Mouse (Mus musculus) liver, embryonic 11.5 days (tissue): ENCODE measurements at regions not wholly inside any gene's neighbourhood (a gene's known extent, or its start where the extent isn't known, plus 50 kb on each side); places are given as distances from the start of the nearest gene placed in this dataset.

Source experiments
- ATAC-seq: fragments of 200-750 bp; cut with Nextera tagmentation; replicated peaks from 2 replicates; pipeline ENCODE4 v1.8.0; 2017; ENCODE audit warnings: moderate number of reproducible peaks, mild to moderate bottlenecking, moderate TSS enrichment, moderate library complexity; ENCODE audit not compliant: low FRiP score
- DNase-seq: peaks from one replicate; pipeline ENCODE4 v3.0.0-alpha.2; 2017; ENCODE audit warnings: low spot score
- H3K27ac ChIP-seq: fragments of 300-500 bp; sonication (generic); 2 replicates; pipeline ENCODE4 v1.5.1; 2014; ENCODE audit warnings: mild to moderate bottlenecking, low read depth, low read length, control low read depth
- H3K27me3 ChIP-seq: fragments of 300-500 bp; sonication (generic); replicated peaks from 2 replicates; pipeline ENCODE4 v1.6.1; 2014; ENCODE audit warnings: low read length, mixed read lengths; ENCODE audit not compliant: control insufficient read depth, insufficient read depth
- H3K36me3 ChIP-seq: fragments of 300-500 bp; sonication (generic); 2 replicates; pipeline ENCODE4 v1.6.1; 2014; ENCODE audit warnings: mild to moderate bottlenecking, low read length, moderate library complexity, mixed read lengths; ENCODE audit not compliant: control insufficient read depth, insufficient read depth
- H3K4me1 ChIP-seq: fragments of 300-500 bp; sonication (generic); replicated peaks from 2 replicates; pipeline ENCODE4 v1.6.1; 2014; ENCODE audit warnings: low read length, mixed read lengths; ENCODE audit not compliant: control insufficient read depth, insufficient read depth
- H3K4me2 ChIP-seq: fragments of 300-500 bp; sonication (generic); 2 replicates; pipeline ENCODE4 v1.6.1; 2014; ENCODE audit warnings: mild to moderate bottlenecking, control low read depth, moderate library complexity
- H3K4me3 ChIP-seq: fragments of 300-500 bp; sonication (generic); 2 replicates; pipeline ENCODE4 v1.5.1; 2014; ENCODE audit warnings: low read depth, low read length, control low read depth
- H3K9ac ChIP-seq: fragments of 300-500 bp; sonication (generic); 2 replicates; pipeline ENCODE4 v1.6.1; 2014; ENCODE audit warnings: low read depth, low read length, control low read depth
- H3K9me3 ChIP-seq: fragments of 300-500 bp; sonication (generic); 2 replicates; pipeline ENCODE4 v1.6.1; 2016; ENCODE audit warnings: low read length, inconsistent platforms, mixed read lengths; ENCODE audit not compliant: control insufficient read depth
- WGBS: fragments of 180-500 bp; shearing (Covaris S2); extraction: QIAGEN DNeasy Blood & Tissue Kit; methylation state at CpG from one replicate; pipeline ENCODE4 v1.1.7; 2014; 5-methylcytosine and 5-hydroxymethylcytosine counted together

DNA sequence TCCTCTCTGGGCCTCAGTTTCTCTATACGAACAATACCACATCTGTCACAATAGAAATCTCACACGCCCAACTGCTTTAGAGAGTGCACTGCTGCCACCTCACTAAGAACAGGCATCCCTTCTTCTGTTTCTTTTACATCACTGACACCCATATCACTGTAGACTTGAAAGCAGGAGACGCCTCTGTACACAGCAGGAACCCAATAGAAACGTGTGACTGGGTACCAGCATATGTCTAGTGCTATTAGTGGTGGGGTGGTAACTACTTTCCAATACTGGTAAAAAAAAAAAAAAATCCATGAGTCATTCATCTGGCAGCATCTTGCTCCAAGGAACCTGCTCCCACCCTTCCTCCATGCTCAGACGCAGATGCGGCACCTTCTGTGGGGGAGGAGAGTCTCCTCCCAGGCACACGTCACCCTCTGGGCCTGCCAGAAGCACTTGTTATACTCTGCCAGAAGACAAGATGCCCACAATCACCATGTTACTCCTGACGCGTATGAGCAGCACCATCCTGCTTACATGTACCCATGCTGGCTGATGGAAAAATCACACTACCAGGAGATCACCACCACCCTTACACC, 151.3 kb upstream of the Plxna4 start:
- Histone ChIP-seq H3K9me3 (no peaks in the 10 kb centered on the region), H3K27me3 (no peaks in the 10 kb centered on the region), H3K4me1 (no peaks in the 10 kb centered on the region), H3K36me3 (no peaks in the 10 kb centered on the region), H3K4me3 (no peak overlapping the region), H3K27ac (no peak overlapping the region), H3K9ac (no peak overlapping the region), H3K4me2 (no peak overlapping the region)
- ATAC-seq (no peak), DNase-seq (no peak)
- 87% methylated on average over 9 of the region's 9 CpGs for WGBS

DNA sequence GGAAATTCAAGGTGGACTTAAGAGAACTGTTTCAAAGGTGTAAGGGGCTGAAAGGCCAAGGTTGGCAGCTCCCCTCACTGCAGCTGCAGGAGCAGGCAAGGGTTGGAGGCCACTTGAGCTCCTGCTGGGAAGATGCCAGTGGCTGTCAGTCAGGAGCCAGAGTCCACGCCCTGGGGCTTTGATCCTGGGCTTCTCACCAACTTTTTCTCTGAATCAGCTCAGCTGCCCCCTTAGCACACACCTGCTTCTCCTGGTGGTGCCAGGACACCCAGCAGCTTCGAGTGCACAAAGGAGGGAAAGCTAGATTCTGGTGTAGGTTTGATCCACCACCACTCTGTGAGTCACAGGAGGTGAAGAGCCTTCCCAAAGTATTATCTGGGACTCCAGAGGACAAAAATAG, 140.7 kb upstream of the Plxna4 start:
- Histone ChIP-seq H3K4me2 (no peak overlapping the region), H3K4me1 (no peaks in the 10 kb centered on the region), H3K36me3 (no peaks in the 10 kb centered on the region), H3K4me3 (no peak overlapping the region), H3K9ac (no peak overlapping the region), H3K27me3 (no peaks in the 10 kb centered on the region), H3K9me3 (no peaks in the 10 kb centered on the region), H3K27ac (no peak overlapping the region)
- WGBS = 13% methylated on average over 2 of the region's 2 CpGs
- ATAC-seq = no peak
- DNase-seq = no peak

DNA sequence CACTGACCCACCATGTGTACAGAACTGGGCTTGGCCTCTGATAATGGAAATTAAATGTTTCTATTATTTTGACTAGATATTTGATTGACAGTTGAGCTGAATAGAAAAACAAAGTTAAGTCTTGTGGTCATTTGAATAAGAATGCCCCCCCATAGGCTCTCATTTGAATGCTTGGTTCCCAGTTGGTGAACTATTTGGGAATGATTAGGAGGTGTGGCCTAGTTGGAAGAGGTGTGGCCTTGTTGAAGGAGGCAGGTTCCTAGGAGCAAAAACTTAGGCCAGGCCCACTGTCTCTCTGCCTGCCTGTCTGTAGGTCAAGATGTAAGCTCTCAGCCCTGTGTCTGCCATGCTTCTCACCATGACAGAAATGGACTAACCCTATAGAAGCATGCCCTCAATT, 138.6 kb upstream of the Plxna4 start:
- DNase-seq = no peak
- ATAC-seq = no peak
- H3K27ac ChIP-seq = no peak overlapping the region
- H3K4me2 ChIP-seq = no peak overlapping the region
- H3K4me1 ChIP-seq = no peaks in the 10 kb centered on the region
- no peaks in the 10 kb centered on the region for H3K9me3 ChIP-seq
- no peak overlapping the region for H3K4me3 ChIP-seq
- H3K36me3 ChIP-seq = no peaks in the 10 kb centered on the region
- no peak overlapping the region for H3K9ac ChIP-seq
- no peaks in the 10 kb centered on the region for H3K27me3 ChIP-seq

DNA sequence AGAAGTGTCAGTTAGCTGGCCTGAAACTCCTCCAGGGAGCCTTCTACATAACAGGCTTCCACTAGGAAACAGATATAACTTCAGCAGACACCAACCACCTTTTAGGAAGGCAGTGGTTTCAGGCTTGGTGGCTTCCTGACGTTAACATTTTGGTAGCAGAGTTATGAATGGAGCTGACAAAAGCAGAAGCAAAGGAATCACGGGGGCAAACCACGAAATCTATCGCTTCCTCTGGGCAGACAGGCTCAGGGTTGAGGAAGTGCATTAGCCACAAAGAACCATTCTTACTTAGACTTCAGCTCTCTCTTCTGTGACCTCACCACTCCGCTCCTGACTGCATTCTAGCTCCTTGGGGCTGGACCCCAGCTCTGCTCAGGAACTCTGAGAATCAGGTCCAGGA, 129.9 kb upstream of the Plxna4 start:
- Histone ChIP-seq H3K27me3 (no peaks in the 10 kb centered on the region), H3K9ac (no peak overlapping the region), H3K4me1 (no peaks in the 10 kb centered on the region), H3K36me3 (no peaks in the 10 kb centered on the region), H3K4me3 (no peak overlapping the region), H3K9me3 (no peaks in the 10 kb centered on the region), H3K27ac (no peak overlapping the region), H3K4me2 (no peak overlapping the region)
- no peak for DNase-seq
- ATAC-seq = no peak
- WGBS = 32% methylated on average over 5 of the region's 5 CpGs

DNA sequence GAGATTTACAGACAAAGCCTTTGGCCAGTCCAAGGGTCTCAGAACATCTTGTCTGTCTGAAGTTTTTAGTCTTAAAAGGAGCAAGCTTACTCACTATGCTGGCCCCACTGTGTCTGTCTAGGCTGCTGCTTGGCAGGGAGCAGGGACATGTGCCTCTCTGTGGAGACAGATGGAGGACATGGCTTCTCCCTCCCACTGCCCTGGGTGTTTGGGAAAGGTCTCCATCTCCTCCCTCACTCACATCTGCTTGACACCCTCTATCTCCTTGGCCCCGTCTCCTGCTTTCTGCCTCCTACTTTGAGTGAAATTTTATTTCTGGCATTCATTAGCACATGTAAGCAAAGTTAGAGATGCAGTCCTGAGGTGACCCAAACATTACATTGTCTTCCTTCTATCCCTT, 127.1 kb upstream of the Plxna4 start:
- Histone ChIP-seq H3K4me3 (no peak overlapping the region), H3K27ac (no peak overlapping the region), H3K4me2 (no peak overlapping the region), H3K27me3 (no peaks in the 10 kb centered on the region), H3K36me3 (no peaks in the 10 kb centered on the region), H3K9ac (no peak overlapping the region), H3K9me3 (no peaks in the 10 kb centered on the region), H3K4me1 (no peaks in the 10 kb centered on the region)
- ATAC-seq (no peak), DNase-seq (no peak)
- WGBS = 79% methylated on average over 1 of the region's 1 CpGs

DNA sequence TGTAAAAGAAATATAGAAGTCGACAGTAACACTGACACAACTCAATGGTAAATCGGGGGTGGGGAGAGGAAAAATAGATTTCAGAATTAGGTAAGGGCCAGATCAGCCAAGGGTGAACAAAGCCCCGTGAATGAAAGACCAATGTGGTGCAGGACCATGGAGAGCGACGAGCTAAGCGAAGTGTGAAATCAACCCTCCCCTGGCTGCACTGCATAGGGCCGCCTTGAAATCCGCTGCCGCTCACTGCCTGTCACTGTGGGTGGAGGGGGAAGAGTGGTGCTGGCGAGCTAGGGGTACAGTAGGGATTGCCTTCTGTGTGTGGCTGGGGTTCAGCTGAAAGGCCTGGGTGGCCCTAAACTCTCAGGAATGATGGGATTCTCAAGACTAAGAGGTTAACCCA, 122.2 kb upstream of the Plxna4 start:
- Histone ChIP-seq H3K4me2 (no peak overlapping the region), H3K27me3 (no peaks in the 10 kb centered on the region), H3K9me3 (no peaks in the 10 kb centered on the region), H3K4me3 (no peak overlapping the region), H3K36me3 (no peaks in the 10 kb centered on the region), H3K27ac (no peak overlapping the region), H3K9ac (no peak overlapping the region), H3K4me1 (no peaks in the 10 kb centered on the region)
- WGBS = 6% methylated on average over 10 of the region's 10 CpGs
- peak; percentile 61 for DNase-seq
- no peak for ATAC-seq

DNA sequence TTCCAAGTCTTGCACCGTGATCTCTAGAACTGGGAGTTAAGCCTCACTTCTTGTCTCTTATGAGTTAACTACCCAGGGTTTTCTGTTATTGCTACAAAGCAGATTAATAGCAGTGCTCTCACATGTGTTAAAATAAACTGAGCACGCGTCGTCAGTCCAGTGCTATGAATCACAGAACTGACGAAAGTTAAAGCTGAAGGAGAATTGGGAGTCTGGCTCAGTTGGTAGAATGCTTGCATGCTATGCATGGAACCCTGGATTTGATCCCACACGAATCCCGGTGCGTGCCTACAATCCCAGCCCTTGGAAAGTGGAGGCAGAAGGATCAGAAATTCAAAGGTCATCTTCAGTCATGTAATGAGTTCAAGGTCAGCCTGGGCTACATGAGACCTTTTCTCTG, 121.6 kb upstream of the Plxna4 start:
- H3K9me3 ChIP-seq = no peaks in the 10 kb centered on the region
- H3K4me2 ChIP-seq = no peak overlapping the region
- H3K27ac ChIP-seq = no peak overlapping the region
- H3K27me3 ChIP-seq = no peaks in the 10 kb centered on the region
- DNase-seq (no peak), ATAC-seq (no peak)
- 82% methylated on average over 8 of the region's 8 CpGs for WGBS
- H3K9ac ChIP-seq = no peak overlapping the region
- no peaks in the 10 kb centered on the region for H3K4me1 ChIP-seq
- H3K4me3 ChIP-seq = no peak overlapping the region
- H3K36me3 ChIP-seq = no peaks in the 10 kb centered on the region

DNA sequence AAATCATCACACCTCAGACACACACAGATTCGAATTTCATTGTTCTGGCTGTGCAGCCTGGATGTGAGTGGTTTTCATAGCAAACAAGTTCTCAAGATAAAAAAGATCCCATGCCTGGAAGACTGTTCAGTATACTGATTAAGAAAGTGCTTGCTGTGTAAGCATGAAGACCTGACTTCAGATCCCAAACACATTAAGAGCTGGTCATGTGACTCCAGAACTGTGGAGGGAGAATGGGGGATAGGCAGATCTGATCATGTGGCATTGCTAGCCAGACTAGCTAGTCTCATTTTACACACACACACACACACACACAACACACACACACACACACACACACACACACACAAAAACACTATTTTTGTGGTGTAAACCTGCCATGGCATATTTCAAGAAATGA, 119.4 kb upstream of the Plxna4 start:
- 49% methylated on average over 1 of the region's 1 CpGs for WGBS

DNA sequence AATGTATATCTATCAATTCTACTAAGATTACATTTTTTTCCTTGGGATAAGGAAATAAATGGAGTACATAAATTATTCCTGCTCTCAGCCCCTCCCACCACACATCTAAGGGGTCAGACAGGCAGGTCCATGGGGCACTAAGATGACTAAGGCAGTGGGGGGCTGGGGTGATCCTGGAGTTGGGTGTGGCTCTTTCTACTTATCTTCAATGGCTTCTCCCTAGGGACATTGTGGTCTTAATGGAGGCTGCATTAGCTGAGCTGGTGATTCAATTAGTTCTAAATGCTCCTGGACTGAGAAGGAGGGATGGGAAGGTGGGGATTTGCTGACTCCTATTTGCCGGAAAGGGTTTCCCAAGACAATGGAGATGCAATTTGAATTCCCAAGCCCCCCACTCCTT, 118.4 kb upstream of the Plxna4 start:
- 79% methylated on average over 1 of the region's 1 CpGs for WGBS
- H3K27me3 ChIP-seq = no peaks in the 10 kb centered on the region
- DNase-seq = no peak
- H3K36me3 ChIP-seq = no peaks in the 10 kb centered on the region
- no peaks in the 10 kb centered on the region for H3K4me1 ChIP-seq
- no peak for ATAC-seq
- no peak overlapping the region for H3K27ac ChIP-seq
- H3K9ac ChIP-seq = no peak overlapping the region
- H3K4me2 ChIP-seq = no peak overlapping the region
- no peak overlapping the region for H3K4me3 ChIP-seq
- H3K9me3 ChIP-seq = no peaks in the 10 kb centered on the region

More for the DNA sequence above, 119.4 kb upstream of the Plxna4 start:
- no peaks in the 10 kb centered on the region for H3K9me3 ChIP-seq
- no peaks in the 10 kb centered on the region for H3K27me3 ChIP-seq
- no peak overlapping the region for H3K4me3 ChIP-seq
- no peak overlapping the region for H3K4me2 ChIP-seq
- H3K9ac ChIP-seq = no peak overlapping the region
- H3K27ac ChIP-seq = no peak overlapping the region
- ATAC-seq = no peak
- DNase-seq = no peak
- H3K36me3 ChIP-seq = no peaks in the 10 kb centered on the region
- H3K4me1 ChIP-seq = no peaks in the 10 kb centered on the region
